Mouse (Mus musculus) E14TG2a.4 (cell line): Measurements from ENCODE around the gene Castor2.

Experiments used
- H3K27me3 ChIP-seq: 2 replicates; pipeline ENCODE4 v1.6.1; 2014; ENCODE audit warnings: low read length, control low read depth; ENCODE audit not compliant: insufficient read depth
- H3K36me3 ChIP-seq: 2 replicates; pipeline ENCODE4 v1.6.1; 2014; ENCODE audit warnings: low read length, control low read depth; ENCODE audit not compliant: insufficient read depth
- H3K4me1 ChIP-seq: replicated peaks from 2 replicates; pipeline ENCODE4 v1.6.1; 2014; ENCODE audit warnings: low read depth, low read length, control low read depth
- H3K4me3 ChIP-seq: replicated peaks from 2 replicates; pipeline ENCODE4 v1.5.1; 2014; ENCODE audit warnings: mild to moderate bottlenecking, low read length
- H3K9me3 ChIP-seq: 2 replicates; pipeline ENCODE4 v1.6.1; 2014; ENCODE audit warnings: low read length, control low read depth
- CTCF ChIP-seq: conservative IDR thresholded peaks from 2 replicates; pipeline ENCODE4 v1.5.1; 2014; ENCODE audit warnings: low read length
- NANOG ChIP-seq: IDR thresholded peaks from 2 replicates; pipeline ENCODE4 v1.6.1; 2014; ENCODE audit warnings: borderline replicate concordance, low read length, mixed read lengths
- POU5F1 ChIP-seq: IDR thresholded peaks from 2 replicates; pipeline ENCODE4 v1.6.1; 2014; ENCODE audit warnings: low read length, borderline replicate concordance

Castor2 gene

GRCm38 (mm10) chr5:134186961-134187731 is 87.6 kb downstream of the Castor2 start:
- peaks cover 6% of the 10 kb centered on the region; the same call in 1 of the 2 replicates for H3K36me3 ChIP-seq
- H3K27me3 ChIP-seq, result no peaks in the 10 kb centered on the region
- peaks cover 34% of the 10 kb centered on the region for H3K4me1 ChIP-seq
- no peak for TF ChIP-seq NANOG
- peak; percentile 96 for TF ChIP-seq CTCF
- H3K4me3 ChIP-seq, result no peak overlapping the region
- no peaks in the 10 kb centered on the region for H3K9me3 ChIP-seq

- no peak for TF ChIP-seq POU5F1
- TF ChIP-seq CTCF, result no peak
- no peak for TF ChIP-seq NANOG
- Histone ChIP-seq H3K4me1 (peaks cover 22% of the 10 kb centered on the region), H3K4me3 (no peak overlapping the region)
Observed at GRCm38 (mm10) chr5:134188571-134188970, 89.1 kb downstream of the Castor2 start.

DNA sequence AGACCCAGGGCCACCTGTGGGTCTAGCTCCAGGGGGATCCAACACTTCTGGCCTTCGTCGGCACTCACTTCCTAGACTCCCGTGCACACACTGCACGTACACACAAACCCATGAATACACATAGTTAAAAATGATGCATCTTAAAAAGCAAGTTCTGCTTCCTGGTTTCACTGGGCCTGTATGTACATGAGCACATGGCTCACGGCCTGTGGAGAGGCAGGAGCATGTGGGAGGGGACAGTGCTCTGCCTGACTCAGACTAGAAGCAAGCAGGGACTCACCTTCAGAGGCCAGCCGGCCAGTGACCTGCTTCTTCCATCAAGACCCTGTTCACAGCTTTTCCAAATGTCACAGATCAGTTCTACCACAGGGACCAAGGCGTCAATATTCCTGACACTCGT is 94.2 kb downstream of the Castor2 start:
- H3K4me1 ChIP-seq, result peaks cover 3% of the 10 kb centered on the region; the same call in 1 of the 2 replicates
- H3K36me3 ChIP-seq, result no peaks in the 10 kb centered on the region
- no peak overlapping the region for H3K4me3 ChIP-seq
- TF ChIP-seq NANOG (no peak), CTCF (no peak), POU5F1 (no peak)
- no peaks in the 10 kb centered on the region for H3K27me3 ChIP-seq
- H3K9me3 ChIP-seq, result 0 out of 2 replicates have a peak, but pooled peaks cover 3% of the 10 kb centered on the region

More at GRCm38 (mm10) chr5:134188571-134188970, 89.1 kb downstream of the Castor2 start:
- no peaks in the 10 kb centered on the region for H3K36me3 ChIP-seq
- no peaks in the 10 kb centered on the region for H3K9me3 ChIP-seq
- H3K27me3 ChIP-seq, result no peaks in the 10 kb centered on the region
